Mouse (Mus musculus): ENCODE measurements around the gene Glb1l2.

- TF ChIP-seq GATA1 (IDR thresholded peaks at IDR 0.05; ENCODE audit: borderline replicate concordance, low read length) (no peak), FLI1 (IDR thresholded peaks at IDR 0.05; ENCODE audit: low read length) (no peak)
These were observed 5.9 kb downstream of the Glb1l2 start for GRCm38 (mm10) chr9:26800357-26800756.
